Mouse (Mus musculus): Measurements from ENCODE around the gene Mdc1.

GRCm38 (mm10) chr17:35834696-35835422 is 6.5 kb upstream of the Mdc1 start:
- TF ChIP-seq CTCF (IDR thresholded peaks at IDR 0.05; ENCODE audit: insufficient read depth, low read length) (0 out of 2 replicates have a peak, but pooled peaks have one; percentile 8), POLR2A (IDR thresholded peaks at IDR 0.05; ENCODE audit: borderline replicate concordance, extremely low read depth, low read depth, low read length) (no peak)

Data from lung, adult 2 months (tissue).